Mouse (Mus musculus): ENCODE results near the gene Mef2d. TPM values are rescaled to one million over a fixed set of nuclear protein-coding genes. Genes with fewer than 3 reads are reported as not detected.
A peak's percentile ranks its signal among the peaks of the same experiment; 100 is the strongest.

Mef2d gene
- polyA plus RNA-seq, 1 experiment, result 64.7 TPM

- TF ChIP-seq POLR2A (IDR thresholded peaks at IDR 0.05; ENCODE audit: borderline replicate concordance, control insufficient read depth, low read depth, low read length), result no peak
- TF ChIP-seq CTCF (IDR thresholded peaks at IDR 0.05; ENCODE audit: control insufficient read depth, insufficient read depth, low read length), result no peak
- Histone ChIP-seq H3K4me3 (replicated peaks; ENCODE audit: control insufficient read depth, low read depth, low read length) (no peak overlapping the region), H3K4me1 (ENCODE audit: control insufficient read depth, insufficient read depth, low read length) (peaks cover 24% of the 10 kb centered on the region), H3K27ac (ENCODE audit: control insufficient read depth, insufficient read depth, low read depth, low read length, poor library complexity) (peak overlapping the region; percentile 55)
- 30% methylated on average over 6 of the region's 6 CpGs for WGBS
Observed at GRCm38 (mm10) chr3:88149510-88149974, 7.4 kb downstream of the Mef2d start.

- TF ChIP-seq CTCF (IDR thresholded peaks at IDR 0.05; ENCODE audit: control insufficient read depth, insufficient read depth, low read length) (peak; percentile 6; the same call in 1 of the 2 replicates), POLR2A (IDR thresholded peaks at IDR 0.05; ENCODE audit: borderline replicate concordance, control insufficient read depth, low read depth, low read length) (peak; percentile 11; the same call in 1 of the 2 replicates)
- 18% methylated on average over 14 of the region's 14 CpGs for WGBS
- no peak overlapping the region for H3K4me3 ChIP-seq (replicated peaks; ENCODE audit: control insufficient read depth, low read depth, low read length)
- peaks cover 23% of the 10 kb centered on the region for H3K4me1 ChIP-seq (ENCODE audit: control insufficient read depth, insufficient read depth, low read length)
- H3K27ac ChIP-seq (ENCODE audit: control insufficient read depth, insufficient read depth, low read depth, low read length, poor library complexity), result peak overlapping the region; percentile 55
Observed at GRCm38 (mm10) chr3:88150061-88150998, 8.2 kb downstream of the Mef2d start.

GRCm38 (mm10) chr3:88150999-88151364 lies 8.8 kb downstream of the Mef2d start:
- TF ChIP-seq CTCF (IDR thresholded peaks at IDR 0.05; ENCODE audit: control insufficient read depth, insufficient read depth, low read length) (no peak), POLR2A (IDR thresholded peaks at IDR 0.05; ENCODE audit: borderline replicate concordance, control insufficient read depth, low read depth, low read length) (no peak)
- Histone ChIP-seq H3K27ac (ENCODE audit: control insufficient read depth, insufficient read depth, low read depth, low read length, poor library complexity) (no peak overlapping the region; the same call in 1 of the 2 replicates), H3K4me3 (replicated peaks; ENCODE audit: control insufficient read depth, low read depth, low read length) (no peak overlapping the region), H3K4me1 (ENCODE audit: control insufficient read depth, insufficient read depth, low read length) (peaks cover 17% of the 10 kb centered on the region)
- WGBS, result 37% methylated on average over 3 of the region's 3 CpGs

GRCm38 (mm10) chr3:88152056-88152455 lies 9.9 kb downstream of the Mef2d start:
- TF ChIP-seq POLR2A (IDR thresholded peaks at IDR 0.05; ENCODE audit: borderline replicate concordance, control insufficient read depth, low read depth, low read length) (no peak), CTCF (IDR thresholded peaks at IDR 0.05; ENCODE audit: control insufficient read depth, insufficient read depth, low read length) (no peak)
- WGBS, result 69% methylated on average over 3 of the region's 3 CpGs
- H3K4me3 ChIP-seq (replicated peaks; ENCODE audit: control insufficient read depth, low read depth, low read length), result no peak overlapping the region
- no peak overlapping the region for H3K27ac ChIP-seq (ENCODE audit: control insufficient read depth, insufficient read depth, low read depth, low read length, poor library complexity)
- H3K4me1 ChIP-seq (ENCODE audit: control insufficient read depth, insufficient read depth, low read length), result peaks cover 13% of the 10 kb centered on the region

GRCm38 (mm10) chr3:88153290-88154011 lies 11.3 kb downstream of the Mef2d start:
- Histone ChIP-seq H3K4me3 (replicated peaks; ENCODE audit: control insufficient read depth, low read depth, low read length) (no peak overlapping the region), H3K27ac (ENCODE audit: control insufficient read depth, insufficient read depth, low read depth, low read length, poor library complexity) (no peak overlapping the region), H3K4me1 (ENCODE audit: control insufficient read depth, insufficient read depth, low read length) (peaks cover 13% of the 10 kb centered on the region)
- TF ChIP-seq CTCF (IDR thresholded peaks at IDR 0.05; ENCODE audit: control insufficient read depth, insufficient read depth, low read length) (no peak), POLR2A (IDR thresholded peaks at IDR 0.05; ENCODE audit: borderline replicate concordance, control insufficient read depth, low read depth, low read length) (no peak)
- 65% methylated on average over 3 of the region's 3 CpGs for WGBS

GRCm38 (mm10) chr3:88154236-88154635 lies 12.1 kb downstream of the Mef2d start:
- Histone ChIP-seq H3K4me1 (ENCODE audit: control insufficient read depth, insufficient read depth, low read length) (peaks cover 10% of the 10 kb centered on the region), H3K27ac (ENCODE audit: control insufficient read depth, insufficient read depth, low read depth, low read length, poor library complexity) (no peak overlapping the region), H3K4me3 (replicated peaks; ENCODE audit: control insufficient read depth, low read depth, low read length) (no peak overlapping the region)
- TF ChIP-seq POLR2A (IDR thresholded peaks at IDR 0.05; ENCODE audit: borderline replicate concordance, control insufficient read depth, low read depth, low read length), result no peak
- TF ChIP-seq CTCF (IDR thresholded peaks at IDR 0.05; ENCODE audit: control insufficient read depth, insufficient read depth, low read length), result no peak
- WGBS, result 80% methylated on average over 2 of the region's 2 CpGs

GRCm38 (mm10) chr3:88156817-88157216 lies 14.6 kb downstream of the Mef2d start:
- no peak overlapping the region for H3K4me3 ChIP-seq (replicated peaks; ENCODE audit: control insufficient read depth, low read depth, low read length)
- no peak overlapping the region for H3K27ac ChIP-seq (ENCODE audit: control insufficient read depth, insufficient read depth, low read depth, low read length, poor library complexity)
- TF ChIP-seq POLR2A (IDR thresholded peaks at IDR 0.05; ENCODE audit: borderline replicate concordance, control insufficient read depth, low read depth, low read length) (no peak), CTCF (IDR thresholded peaks at IDR 0.05; ENCODE audit: control insufficient read depth, insufficient read depth, low read length) (no peak)
- H3K4me1 ChIP-seq (ENCODE audit: control insufficient read depth, insufficient read depth, low read length), result no peaks in the 10 kb centered on the region

Data from bone marrow, adult 2 months (tissue).